Mouse (Mus musculus): Measurements from ENCODE around the gene Paf1.

Gene Paf1

DNA sequence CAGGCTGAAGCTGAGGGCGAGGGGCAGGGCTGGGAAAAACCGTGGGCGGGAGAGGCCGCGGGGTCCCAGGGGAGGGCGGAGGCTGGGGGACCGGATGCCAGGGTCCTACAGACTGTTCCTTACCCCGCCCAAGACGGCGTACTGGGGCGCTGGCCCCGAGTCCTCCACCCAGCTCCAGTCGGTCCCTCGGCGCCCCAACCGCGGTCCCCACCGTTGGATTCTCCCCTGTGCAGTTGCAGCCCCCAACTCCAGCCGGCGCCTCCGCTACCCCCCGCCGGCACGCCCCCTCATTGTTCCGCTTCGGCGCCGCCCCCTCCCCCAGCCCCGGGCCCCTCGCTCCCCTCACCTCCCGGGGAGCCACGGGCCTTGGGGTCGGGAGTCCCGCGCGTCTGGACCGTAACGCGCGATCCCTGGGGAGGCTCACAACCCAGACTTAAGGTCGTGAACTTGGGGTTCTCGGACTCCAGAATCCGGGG, 21.2 kb upstream of the Paf1 start:
- DNase-seq: no peak

DNA sequence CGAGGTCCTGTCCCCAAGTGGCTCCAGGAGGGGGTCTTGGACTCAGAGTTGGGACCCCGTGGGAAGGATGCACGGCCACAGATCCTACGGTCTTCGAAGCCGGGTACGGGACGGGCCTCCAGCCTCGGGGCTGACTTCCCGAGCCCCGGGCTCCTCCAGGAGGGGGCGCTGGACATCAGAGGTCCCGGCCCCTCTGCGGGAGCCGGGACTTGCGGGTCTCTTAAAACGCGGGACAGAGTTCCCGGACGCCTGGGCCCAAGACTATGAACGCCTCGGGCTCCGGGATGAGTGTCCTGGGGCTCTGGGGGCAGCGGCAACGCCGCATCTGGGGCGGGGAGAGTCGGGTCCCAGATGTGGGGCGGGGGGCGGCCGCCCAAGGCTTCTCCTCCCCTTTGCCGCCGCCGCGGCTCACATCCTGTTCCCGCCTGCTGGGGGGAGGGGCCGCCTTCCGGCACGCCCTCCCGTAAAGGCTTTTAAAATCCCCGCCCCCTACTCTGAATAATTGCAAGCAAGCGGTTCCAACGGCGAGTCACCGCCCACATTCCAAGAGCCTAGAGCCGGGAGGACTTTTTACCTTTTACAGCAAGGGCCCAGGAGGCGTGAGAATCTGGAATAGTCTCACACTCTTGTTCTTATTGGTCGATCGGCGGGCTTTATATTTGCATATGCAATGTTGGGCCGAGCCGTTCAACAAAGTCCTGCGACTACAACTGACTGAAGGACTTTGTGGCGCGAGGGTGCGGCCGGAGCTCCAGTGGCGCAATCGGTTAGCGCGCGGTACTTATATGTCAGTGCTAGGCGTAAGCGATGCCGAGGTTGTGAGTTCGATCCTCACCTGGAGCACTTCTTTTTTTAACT, 20.3 kb upstream of the Paf1 start, which contains the start of gene Plekhg2:
Plekhg2 (minus strand) TSS at position 349 of the 858 bp plus-strand sequence.
- DNase-seq: peak; percentile 96

DNA sequence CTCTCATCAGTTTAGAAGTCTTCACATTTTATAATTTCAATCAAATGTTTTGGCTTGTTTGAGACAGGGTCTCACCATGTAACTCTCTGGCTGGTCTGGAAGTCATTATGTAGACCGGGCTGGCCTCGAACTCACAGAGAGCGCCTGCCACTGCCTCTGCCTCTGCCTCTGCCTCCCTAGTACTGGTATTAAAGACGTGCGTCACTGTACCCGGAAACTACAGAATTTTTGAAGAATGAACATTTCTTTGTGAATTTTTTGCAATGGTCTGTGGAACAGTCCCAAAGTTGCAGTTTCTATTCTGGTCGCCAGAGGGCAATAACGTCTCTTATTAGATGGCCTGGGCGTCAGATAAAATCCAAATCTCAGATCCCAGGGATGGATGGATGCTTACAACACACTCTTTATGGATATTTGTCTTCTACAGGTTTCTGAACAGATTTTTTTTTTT, 19.6 kb upstream of the Paf1 start:
- DNase-seq: peak; percentile 74

DNA sequence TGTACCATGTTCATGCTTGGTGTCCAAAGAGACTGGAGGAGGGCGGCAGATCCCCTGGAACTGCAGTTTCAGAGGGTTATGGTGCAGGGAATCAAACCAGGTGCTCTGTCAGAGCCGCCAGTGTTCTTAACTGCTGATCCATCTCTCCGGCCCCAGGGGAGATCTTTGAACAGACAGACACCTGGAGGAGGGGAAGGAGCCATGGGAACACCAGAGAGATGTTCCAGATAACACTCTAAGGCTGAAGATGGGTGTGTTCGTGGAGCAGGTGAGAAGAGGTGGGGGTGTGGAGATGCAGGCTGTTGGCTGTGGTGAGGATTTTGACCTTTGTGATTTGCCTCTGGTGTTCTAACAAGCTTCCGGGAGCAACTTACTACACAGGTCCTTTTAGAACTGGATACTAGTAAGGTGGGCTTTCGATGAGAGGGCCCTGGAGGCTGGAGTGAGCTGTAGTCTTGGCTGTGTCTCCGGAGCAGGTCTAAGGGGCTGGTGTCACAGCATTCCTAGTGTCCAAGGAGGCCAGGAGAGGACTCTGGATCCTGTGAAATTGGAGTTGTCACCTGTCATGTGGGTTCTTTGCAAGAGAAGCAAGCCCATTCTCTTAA, 18.8 kb upstream of the Paf1 start:
- DNase-seq: no peak

DNA sequence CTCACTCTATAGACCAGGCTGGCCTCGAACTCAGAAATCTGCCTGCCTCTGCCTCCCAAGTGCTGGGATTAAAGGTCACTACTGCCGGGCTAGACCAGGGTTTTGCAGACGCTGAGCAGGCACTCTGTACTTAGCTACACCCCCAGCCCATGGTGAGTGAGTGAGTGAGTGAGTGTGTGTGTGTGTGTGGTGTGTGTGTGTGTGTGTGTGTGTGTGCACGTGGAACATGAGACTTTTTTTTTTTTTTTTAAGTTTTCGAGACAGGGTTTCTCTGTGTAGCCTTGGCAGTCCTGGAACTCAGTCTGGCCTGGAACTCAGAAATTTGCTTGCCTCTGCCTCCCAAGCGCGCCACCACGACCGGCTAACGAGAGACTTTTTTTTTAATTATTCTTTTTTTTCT, 18.1 kb upstream of the Paf1 start:
- DNase-seq: no peak

DNA sequence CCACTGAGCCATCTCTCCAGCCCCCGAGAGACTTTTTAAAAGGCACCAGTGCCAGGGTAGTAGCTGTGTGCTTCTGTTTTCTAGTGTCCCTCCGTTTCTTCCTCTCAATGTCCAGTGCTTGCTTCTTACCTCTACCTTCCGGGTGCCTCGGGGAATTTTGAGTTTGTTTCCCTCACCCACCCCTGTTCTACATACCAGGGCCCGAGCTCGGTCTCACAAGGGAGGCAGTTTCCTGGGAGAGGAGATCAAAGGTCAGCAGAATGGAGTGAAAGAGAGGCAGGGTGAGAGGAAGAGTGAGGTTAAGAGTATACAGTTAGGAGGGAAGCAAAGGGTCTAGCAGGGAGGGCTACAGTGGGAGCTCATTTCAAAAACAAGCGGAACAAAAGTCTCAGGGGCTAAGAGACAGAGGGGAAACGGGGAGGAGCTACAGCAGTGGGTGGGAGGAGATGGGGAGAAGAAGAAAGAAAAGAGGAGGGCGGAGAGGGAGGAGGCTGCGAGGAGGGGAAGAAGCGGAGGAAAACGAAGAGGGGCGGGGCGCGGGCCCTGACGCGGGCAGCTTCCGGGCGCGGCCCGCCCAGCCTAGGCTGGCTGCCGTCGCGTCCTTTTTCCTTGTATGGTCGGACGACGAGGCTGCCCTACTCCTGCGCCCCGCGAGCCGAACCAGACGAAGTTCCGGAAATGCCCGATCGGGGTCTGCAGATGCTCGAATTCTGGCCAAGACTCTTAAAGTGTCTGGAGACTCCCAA, 17.4 kb upstream of the Paf1 start:
- peak; percentile 72 for DNase-seq

DNA sequence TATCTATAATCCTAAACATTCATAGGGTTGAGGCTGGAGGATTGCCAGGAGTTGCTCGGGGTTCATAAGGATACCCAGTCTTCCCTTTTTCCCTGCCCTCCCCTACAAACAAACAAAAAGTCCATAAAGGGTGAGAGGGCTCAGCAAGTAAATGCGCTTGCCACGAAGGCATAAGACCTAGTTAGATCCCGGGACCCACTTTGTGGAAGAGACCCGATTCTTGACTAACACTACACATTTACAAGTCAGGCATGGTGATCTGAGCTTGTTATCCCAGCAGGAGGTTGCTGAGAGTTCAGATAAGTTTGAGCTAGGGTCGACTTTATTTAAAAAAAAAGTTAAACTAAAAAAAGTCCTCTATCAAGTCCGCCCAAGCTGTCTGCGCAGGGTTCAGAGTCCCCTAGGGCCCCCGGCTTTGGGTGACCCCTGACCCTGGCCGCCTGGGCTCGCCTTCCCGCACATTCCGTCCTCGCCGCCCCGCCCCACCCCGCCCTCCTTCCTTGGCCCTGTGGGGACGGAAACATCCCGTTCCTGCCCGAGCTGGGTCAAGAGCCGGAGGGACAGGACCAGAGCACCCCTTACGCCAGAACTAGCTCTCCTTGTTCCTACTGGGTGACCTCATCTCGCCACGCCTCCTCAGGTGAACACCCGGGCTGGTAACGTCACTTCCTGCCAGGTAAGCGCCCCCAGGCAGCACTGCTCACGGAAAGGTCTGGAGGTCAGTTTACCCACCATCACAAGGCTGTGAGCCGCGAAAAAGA, 16.6 kb upstream of the Paf1 start:
- no peak for DNase-seq

DNA sequence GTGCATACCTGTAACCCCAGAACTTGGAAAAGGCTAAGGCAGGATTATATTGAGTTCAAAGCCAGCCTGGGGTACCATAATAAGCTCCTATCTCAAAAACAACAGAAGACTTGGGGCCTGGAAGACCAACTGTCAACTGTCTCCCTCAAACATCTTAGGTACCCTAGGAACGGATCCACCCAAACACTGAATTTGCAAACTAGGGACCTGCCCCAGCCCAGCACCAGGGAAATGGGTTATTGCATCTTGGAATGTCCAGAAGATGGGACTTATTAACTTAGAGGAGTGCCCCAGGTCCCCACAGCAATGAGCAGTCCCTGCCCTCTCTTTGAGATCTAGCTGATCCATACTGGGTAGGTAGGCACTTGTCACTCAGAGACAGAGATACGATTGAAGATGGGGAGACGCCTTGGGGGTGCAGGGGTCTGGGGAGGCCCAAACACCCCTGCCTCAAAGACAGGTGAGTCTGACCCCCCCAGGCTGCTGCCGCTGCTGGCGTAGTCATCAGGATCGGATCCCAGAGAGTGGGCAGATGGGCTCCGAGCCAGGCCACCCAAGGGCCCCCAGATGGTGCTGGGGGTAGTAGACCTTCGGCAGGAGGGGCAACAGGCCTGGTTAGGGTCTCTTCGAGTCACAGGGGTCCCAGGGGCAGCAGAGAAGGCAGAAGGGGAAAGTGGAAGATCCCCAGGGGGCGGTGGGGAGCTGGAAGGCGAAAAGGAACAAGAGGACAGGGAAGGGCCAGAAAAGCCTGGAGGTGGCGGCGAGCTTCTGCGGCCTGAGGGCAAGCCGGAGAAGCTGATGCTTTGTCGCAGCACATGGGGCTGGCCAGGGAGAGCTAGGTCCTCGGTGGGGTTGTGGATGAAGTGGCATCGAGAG, 15.3 kb upstream of the Paf1 start:
- no peak for DNase-seq

DNA sequence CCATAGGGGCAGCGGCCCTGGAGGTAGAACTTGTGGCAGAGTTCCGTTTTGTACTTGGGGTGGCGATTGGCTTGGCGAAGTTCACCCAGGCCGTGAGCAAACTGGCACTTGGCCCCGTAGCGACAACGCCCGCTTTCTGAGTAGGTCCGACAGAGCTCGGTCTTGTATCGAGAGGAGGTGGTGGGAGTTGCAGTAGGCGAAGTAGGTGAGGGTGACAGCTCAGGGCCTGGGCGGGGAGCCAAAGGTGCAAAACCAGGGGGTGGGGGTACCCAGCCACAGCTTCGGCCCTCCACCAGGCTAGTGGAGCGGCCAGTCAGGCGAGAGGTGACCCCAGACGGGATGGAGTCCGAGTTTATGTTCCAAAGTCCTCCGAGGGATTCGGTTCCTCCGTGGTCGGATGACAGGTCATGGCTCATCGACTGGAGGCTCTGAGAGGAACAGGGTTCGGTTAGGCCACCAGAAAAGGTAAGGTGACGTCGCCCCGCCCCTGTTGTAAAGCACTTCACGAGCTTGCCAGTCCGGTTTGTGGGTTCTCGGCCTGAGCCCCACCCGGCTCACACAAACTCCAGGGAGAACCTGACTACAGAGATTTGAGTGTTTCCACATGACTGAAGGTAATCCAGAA, 14.6 kb upstream of the Paf1 start:
- DNase-seq: no peak

DNA sequence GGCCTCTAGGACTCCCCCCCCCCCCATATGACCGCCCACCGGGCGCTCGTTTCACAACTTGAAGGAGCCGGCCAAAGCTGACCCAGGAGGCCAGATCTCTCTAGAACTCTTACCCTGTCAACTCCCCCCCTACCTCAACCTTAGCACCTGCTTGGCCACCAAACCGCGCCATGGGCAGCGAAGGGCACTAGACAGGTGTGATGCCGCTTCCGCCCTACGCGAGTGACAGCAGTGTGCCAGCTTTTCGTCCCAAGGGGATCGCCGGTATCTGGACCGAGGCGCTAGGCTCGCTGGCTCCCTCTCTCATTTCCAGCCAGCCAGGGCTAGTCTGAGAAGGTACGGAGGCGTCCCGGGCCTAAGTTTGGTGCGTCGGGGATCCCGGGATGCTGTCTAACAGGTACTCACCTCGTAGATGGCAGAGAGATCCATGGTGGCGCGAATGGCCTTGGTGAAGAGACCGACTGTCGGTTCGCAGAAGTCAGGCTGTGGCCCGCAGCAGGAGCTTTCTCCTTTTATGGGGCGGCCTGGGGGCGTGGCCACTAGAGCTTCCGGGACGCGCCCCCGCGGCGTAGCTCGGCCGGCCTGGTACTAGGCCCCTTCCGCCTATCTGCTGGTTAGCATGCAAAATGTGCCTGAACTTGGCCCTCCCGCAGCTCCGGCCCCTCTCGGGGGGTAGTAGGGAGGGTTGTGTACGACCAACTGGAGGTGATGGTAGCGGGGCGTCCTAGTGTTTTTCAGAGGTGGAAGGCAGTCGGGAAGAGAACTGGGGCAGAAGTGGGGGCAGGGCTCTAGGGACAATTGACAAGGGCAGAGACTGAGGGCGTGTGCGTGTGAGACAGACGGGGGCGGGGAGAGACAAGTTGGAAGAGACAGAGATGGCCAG, 13.7 kb upstream of the Paf1 start:
- DNase-seq: peak; percentile 80

DNA sequence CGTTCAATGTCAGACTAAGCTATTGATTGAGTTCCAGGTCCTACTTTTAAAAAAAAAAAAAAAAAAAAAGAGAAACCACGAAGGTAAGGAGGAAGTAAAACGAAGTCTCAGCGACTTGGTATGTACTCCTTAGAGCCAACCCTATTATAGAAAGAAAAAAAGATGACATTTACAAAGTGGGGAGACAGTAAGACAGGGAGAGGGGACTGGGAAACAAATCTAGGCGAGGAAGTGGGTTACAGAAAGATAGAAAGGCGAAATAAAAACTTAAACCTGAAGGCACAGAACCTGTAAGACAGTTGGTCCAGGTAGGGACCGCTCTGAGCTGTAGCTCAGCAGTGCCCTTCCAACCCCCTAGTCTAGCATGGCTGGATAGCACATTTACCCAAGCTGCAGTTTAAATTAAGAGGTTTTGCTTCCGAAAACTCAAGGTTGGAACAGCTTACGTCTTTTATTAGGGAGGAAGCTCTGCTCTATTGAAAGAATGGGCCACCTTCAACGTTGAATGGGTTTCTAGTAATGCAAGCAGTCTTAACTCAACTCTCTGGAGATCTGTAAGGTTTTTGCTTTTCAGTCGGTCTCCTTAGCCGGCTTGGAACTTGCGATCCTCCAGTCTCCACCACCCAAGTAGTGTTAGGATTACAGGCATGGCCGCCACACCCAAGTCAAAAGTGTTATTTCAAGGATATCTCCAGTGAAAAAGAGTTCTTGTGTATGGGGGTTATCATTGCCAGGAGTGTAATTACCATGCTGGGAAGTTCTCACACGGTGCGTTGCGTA, 12.3 kb upstream of the Paf1 start, which contains the start of gene Zfp36:
Zfp36 (minus strand) TSS at position 17 of the 780 bp plus-strand sequence.
- DNase-seq: no peak

DNA sequence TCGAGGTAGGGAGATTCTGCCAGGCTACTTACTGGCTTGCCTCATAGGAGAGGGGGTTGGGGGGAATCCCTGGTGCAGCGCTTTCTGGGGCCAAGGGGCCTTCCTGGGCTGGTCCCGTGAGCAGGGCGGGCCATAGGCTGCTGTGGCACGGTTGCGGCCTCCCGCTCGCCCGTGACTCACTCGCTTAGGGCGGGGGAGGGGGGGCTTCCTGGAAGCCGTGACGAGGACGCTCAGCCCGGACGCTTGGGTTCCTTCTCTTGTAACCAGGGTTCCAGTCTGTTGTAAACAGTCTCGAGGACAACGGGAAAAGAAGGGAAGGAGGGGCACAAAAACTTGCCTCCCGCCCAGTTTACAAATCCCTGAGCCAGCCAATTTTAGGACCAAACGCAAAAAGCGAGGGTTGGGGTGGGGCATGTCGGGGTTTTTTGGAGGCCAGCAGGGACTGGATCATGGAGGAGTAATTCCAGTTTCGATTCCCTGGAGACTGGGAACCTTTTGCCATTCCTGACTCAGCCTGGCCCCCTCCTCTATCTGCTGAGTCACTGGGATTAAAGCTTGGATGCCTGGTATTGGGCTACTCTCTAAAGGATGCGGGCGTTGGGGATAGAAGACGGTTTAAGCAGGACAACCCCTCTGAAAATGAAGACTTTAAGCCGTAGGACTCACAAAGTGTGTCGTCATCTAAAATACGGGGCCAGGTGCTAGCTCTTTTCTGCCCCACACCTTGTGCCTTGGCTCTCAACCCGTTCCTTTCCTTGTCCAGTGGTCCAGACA, 11.5 kb upstream of the Paf1 start:
- DNase-seq: no peak

DNA sequence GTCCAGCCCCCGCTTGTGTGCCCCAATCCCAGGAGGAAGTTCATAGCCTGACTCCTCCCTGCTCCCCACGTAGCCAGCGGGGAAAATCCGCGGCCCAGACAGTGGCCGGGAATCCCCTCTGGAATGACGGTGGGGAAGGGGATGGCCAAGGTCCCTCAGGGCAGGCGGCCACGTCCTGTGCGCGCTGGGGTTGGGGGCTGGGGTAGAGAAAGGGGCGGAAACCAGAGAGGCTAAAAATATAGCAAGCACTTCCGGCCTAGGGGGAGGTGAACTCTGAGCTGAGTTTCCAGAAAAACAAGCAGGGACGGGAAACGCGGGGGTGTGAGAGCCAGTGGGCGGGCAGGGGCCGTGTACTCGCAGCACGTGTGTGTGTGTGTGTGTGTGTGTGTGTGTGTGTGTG, 10.8 kb upstream of the Paf1 start:
- DNase-seq: no peak

DNA sequence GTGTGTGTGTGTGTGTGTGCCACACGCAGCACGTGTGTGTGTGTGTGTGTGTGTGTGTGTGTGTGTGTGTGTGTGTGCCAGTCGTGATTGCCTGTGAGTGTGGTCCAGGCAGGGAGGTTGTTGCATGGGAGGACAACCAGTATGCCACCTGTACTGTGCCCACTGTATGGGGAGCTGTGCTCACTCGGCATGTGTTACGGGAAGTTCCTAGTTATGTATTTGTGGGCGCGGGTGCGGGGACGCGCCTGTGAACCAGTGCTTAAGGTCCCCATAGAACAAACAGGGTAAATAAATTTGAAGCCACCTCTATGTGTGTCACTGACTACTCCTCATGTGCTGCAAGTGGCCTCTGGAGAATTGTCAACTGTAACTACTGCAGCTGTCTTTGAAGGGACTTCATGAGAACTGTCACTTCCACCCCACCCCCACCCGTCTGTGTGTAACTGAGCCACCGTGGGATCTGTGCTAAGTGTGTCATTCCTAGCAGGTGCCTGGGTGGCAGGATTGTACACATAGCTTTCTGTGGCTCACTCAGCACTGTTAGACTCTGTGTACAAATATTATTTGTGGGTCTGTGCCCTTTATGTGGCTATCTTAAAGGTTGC, 10.3 kb upstream of the Paf1 start:
- DNase-seq: no peak

DNA sequence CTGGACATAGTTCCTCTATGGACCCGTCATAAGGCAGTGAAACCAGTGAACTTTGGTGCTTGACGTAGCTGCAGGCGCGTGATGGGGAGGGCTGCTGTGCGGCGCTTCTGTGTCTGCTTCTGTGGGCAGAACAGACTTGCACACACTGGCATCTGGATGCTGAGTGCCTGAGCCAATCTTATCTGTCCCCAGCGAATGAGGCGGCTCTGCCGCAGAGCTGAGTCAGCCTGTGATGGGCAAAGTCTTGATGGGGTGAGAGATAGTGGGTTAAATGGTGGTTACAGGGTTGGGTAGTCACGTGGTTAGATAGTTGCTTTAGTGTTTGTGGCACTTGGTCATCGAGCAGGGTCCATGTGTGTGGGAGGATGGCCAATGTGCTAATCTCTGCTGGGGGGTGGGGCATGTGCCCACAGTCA, 9.8 kb upstream of the Paf1 start:
- no peak for DNase-seq

DNA sequence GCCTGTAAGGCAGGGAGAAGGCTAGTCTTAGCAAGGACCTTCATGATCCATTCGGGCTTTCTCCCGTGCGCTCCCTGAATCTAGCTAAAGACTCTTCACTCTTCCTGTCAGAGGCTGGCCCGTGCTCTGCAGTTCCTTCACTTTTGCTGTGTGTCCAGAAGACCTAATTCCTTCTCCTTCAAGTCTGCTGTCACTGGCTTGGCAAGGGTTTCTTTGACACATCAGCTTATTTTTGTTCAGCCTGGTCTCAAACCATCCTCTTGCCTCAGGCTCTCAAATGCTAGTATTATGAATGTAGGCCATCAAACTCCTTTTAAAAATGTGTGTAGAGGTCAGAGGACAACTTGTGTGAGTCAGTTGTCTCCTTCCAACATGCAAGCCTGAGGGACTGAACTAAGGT, 9.1 kb upstream of the Paf1 start:
- DNase-seq: no peak

DNA sequence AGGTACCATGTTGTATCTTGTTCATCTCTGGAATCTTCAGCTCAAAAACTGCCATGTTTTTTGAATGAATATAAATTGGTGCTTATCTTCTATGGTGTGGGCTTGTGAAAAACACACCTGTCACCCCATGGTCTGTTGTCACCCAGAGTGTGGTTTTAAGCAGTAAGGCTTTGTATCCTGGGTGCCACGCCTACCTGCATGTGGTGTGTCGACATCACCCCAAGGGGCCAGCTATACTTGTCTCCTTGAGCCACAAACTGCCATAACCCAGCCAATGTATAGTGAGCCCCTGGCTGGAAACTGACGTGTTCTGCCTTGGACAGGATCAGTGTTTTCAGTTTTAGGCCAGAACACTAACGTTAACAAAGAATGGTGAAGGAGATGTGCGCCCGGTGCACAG, 8.6 kb upstream of the Paf1 start:
- no peak for DNase-seq

DNA sequence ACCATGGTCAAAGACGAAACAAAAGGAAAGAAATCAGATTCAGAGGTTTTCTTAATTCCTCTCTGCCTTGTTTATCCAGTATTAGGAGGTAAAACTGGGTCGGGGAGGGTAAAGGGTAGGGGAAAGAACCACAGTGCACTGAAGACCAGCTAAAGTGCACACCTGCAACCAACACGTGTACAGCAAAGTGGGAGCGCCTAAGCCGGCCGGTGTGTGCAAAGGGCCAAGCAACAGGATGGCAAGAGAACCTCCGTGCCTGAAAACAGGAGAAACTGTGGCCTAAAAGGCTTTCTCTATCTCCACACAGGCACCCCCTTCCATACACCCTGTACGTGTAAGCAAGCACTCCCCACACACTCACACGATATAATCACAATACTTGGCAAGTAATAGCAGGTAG, 7.6 kb upstream of the Paf1 start:
- no peak for DNase-seq
